Mouse (Mus musculus) spleen, adult 2 months (tissue): ENCODE results near the gene Dkk1. TPM values are rescaled to one million over a fixed set of nuclear protein-coding genes. Genes with fewer than 3 reads are reported as not detected.
A peak's percentile ranks its signal among the peaks of the same experiment; 100 is the strongest.

Experiments
- DNase-seq, 2 experiments: peaks; one replicate each; pipeline versions ENCODE4 v3.0.0 to v3.0.0-alpha.2; 2012 to 2021; ENCODE audit warnings: low spot score in 2 of 2, low read depth in 1 of 2
- H3K27ac ChIP-seq: fragments of 200-500 bp; 2 replicates; pipeline ENCODE4 v1.5.1; 2012; ENCODE audit warnings: low read length, inconsistent platforms; ENCODE audit not compliant: insufficient read depth
- H3K27me3 ChIP-seq: fragments of 200-500 bp; 2 replicates; pipeline ENCODE4 v1.6.1; 2012; ENCODE audit warnings: mild to moderate bottlenecking, moderate library complexity, low read length, inconsistent platforms; ENCODE audit not compliant: control insufficient read depth, insufficient read depth
- H3K36me3 ChIP-seq: fragments of 200-500 bp; 2 replicates; pipeline ENCODE4 v1.6.1; 2012; ENCODE audit warnings: mild to moderate bottlenecking, low read length, inconsistent platforms; ENCODE audit not compliant: control insufficient read depth, insufficient read depth
- H3K4me1 ChIP-seq: fragments of 200-500 bp; 2 replicates; pipeline ENCODE4 v1.6.1; 2011; ENCODE audit warnings: inconsistent platforms; ENCODE audit not compliant: control insufficient read depth, insufficient read depth, insufficient read length
- H3K4me3 ChIP-seq: fragments of 200-500 bp; 2 replicates; pipeline ENCODE4 v1.5.1; 2011; ENCODE audit warnings: mild to moderate bottlenecking, inconsistent platforms; ENCODE audit not compliant: insufficient read depth, insufficient read length; ENCODE audit errors: extremely low read depth
- CTCF ChIP-seq: fragments of 200-500 bp; IDR thresholded peaks from 2 replicates; pipeline ENCODE4 v1.5.1; 2011; ENCODE audit warnings: mild to moderate bottlenecking, inconsistent platforms; ENCODE audit not compliant: insufficient read depth, insufficient read length, insufficient replicate concordance; ENCODE audit errors: extremely low read depth
- POLR2A ChIP-seq: fragments of 200-500 bp; IDR thresholded peaks from 2 replicates; pipeline ENCODE4 v1.6.1; 2011; ENCODE audit warnings: low read depth, low read length, inconsistent platforms
- WGBS: fragments of 180-500 bp; shearing (Covaris S2); methylation state at CpG from one replicate; pipeline ENCODE4 v1.1.7; 2018; 5-methylcytosine and 5-hydroxymethylcytosine counted together
- polyA plus RNA-seq: library from polyadenylated mRNA; depleted of rRNA; stranded (reverse); fragments of >200 nt; gene quantifications from 2 replicates; pipeline ENCODE4 v1.2.3, GENCODE M21; 2012; rRNA removed

The Dkk1 gene
- not detected in 2 replicates for polyA plus RNA-seq

- Histone ChIP-seq H3K4me1 (no peaks in the 10 kb centered on the region), H3K4me3 (no peak within 1 kb of the TSS), H3K27me3 (peaks cover 4% of the 10 kb centered on the region), H3K36me3 (no peaks in the 10 kb centered on the region), H3K27ac (no peak within 1 kb of the TSS)
- no peak for DNase-seq
- TF ChIP-seq POLR2A (no peak), CTCF (no peak)
- WGBS = 3% methylated on average over 26 of the region's 26 CpGs
These were observed at the start of gene Dkk1 for GRCm38 (mm10) chr19:30549044-30549853. TSS of gene Dkk1 (minus strand) at chr19:30549665.

- Histone ChIP-seq H3K4me1 (no peaks in the 10 kb centered on the region; the same call in 1 of the 2 replicates), H3K36me3 (no peaks in the 10 kb centered on the region), H3K27ac (no peak overlapping the region), H3K27me3 (no peaks in the 10 kb centered on the region), H3K4me3 (no peak overlapping the region)
- WGBS = 81% methylated on average over 3 of the region's 3 CpGs
- no peak for DNase-seq
- no peak for TF ChIP-seq POLR2A
- no peak for TF ChIP-seq CTCF
These were observed 36.9 kb upstream of the Dkk1 start for GRCm38 (mm10) chr19:30586366-30586765.

GRCm38 (mm10) chr19:30564516-30564915, 15.1 kb upstream of the Dkk1 start:
- no peak for DNase-seq
- Histone ChIP-seq H3K36me3 (no peaks in the 10 kb centered on the region), H3K27ac (no peak overlapping the region), H3K4me3 (no peak overlapping the region), H3K27me3 (no peaks in the 10 kb centered on the region), H3K4me1 (no peaks in the 10 kb centered on the region)
- no peak for TF ChIP-seq CTCF
- TF ChIP-seq POLR2A = no peak
- WGBS = 87% methylated on average over 6 of the region's 6 CpGs

- TF ChIP-seq CTCF = no peak
- no peak for TF ChIP-seq POLR2A
- H3K4me3 ChIP-seq = no peak overlapping the region
- H3K36me3 ChIP-seq = no peaks in the 10 kb centered on the region
- no peak overlapping the region for H3K27ac ChIP-seq
- DNase-seq = no peak
- H3K4me1 ChIP-seq = no peaks in the 10 kb centered on the region
- WGBS = 81% methylated on average over 3 of the region's 3 CpGs
- no peaks in the 10 kb centered on the region for H3K27me3 ChIP-seq
These were observed 14.4 kb upstream of the Dkk1 start for GRCm38 (mm10) chr19:30563876-30564275.

- TF ChIP-seq POLR2A (no peak), CTCF (no peak)
- no peak for DNase-seq
- Histone ChIP-seq H3K36me3 (no peaks in the 10 kb centered on the region), H3K27ac (no peak overlapping the region), H3K4me3 (no peak overlapping the region), H3K27me3 (no peaks in the 10 kb centered on the region), H3K4me1 (no peaks in the 10 kb centered on the region)
These were observed 8.6 kb upstream of the Dkk1 start for GRCm38 (mm10) chr19:30558024-30558423.

GRCm38 (mm10) chr19:30554467-30554881, 5.0 kb upstream of the Dkk1 start:
- DNase-seq = peak in 1 of 2 experiments; percentile 8
- no peak overlapping the region for H3K27ac ChIP-seq
- H3K4me1 ChIP-seq = no peaks in the 10 kb centered on the region
- WGBS = 10% methylated on average over 12 of the region's 12 CpGs
- H3K4me3 ChIP-seq = no peak overlapping the region
- TF ChIP-seq POLR2A (no peak), CTCF (peak; percentile 16; the same call in 1 of the 2 replicates)
- H3K27me3 ChIP-seq = no peaks in the 10 kb centered on the region; the same call in 1 of the 2 replicates
- no peaks in the 10 kb centered on the region for H3K36me3 ChIP-seq

- H3K4me1 ChIP-seq = no peaks in the 10 kb centered on the region
- WGBS = 58% methylated on average over 4 of the region's 4 CpGs
- H3K4me3 ChIP-seq = no peak overlapping the region
- no peak for DNase-seq
- no peak overlapping the region for H3K27ac ChIP-seq
- TF ChIP-seq POLR2A = no peak
- TF ChIP-seq CTCF = no peak
- H3K36me3 ChIP-seq = no peaks in the 10 kb centered on the region
- H3K27me3 ChIP-seq = peaks cover 4% of the 10 kb centered on the region
These were observed 4.3 kb upstream of the Dkk1 start for GRCm38 (mm10) chr19:30553740-30554139.
